Mouse (Mus musculus) heart, embryonic 12.5 days (tissue): ENCODE data around the gene Itpkb. TPM values are rescaled to one million over a fixed set of nuclear protein-coding genes. Genes with fewer than 3 reads are reported as not detected.

Experiments used
- ATAC-seq: fragments of 200-750 bp; cut with Nextera tagmentation; 2 replicates; pipeline ENCODE4 v1.8.0; 2017; ENCODE audit warnings: moderate TSS enrichment, moderate library complexity; ENCODE audit not compliant: insufficient number of reproducible peaks, low FRiP score
- H3K27ac ChIP-seq: fragments of 300-500 bp; sonication (generic); 2 replicates; pipeline ENCODE4 v1.5.1; 2016; ENCODE audit warnings: mild to moderate bottlenecking, moderate library complexity; ENCODE audit not compliant: poor library complexity, severe bottlenecking
- H3K27me3 ChIP-seq: fragments of 300-500 bp; sonication (generic); replicated peaks from 2 replicates; pipeline ENCODE4 v1.6.1; 2016; ENCODE audit warnings: mild to moderate bottlenecking, moderate library complexity
- H3K36me3 ChIP-seq: fragments of 300-500 bp; sonication (generic); 2 replicates; pipeline ENCODE4 v1.6.1; 2016; ENCODE audit warnings: mild to moderate bottlenecking, moderate library complexity
- H3K4me1 ChIP-seq: fragments of 300-500 bp; sonication (generic); replicated peaks from 2 replicates; pipeline ENCODE4 v1.6.1; 2016; ENCODE audit warnings: mild to moderate bottlenecking
- H3K4me2 ChIP-seq: fragments of 300-500 bp; sonication (generic); 2 replicates; pipeline ENCODE4 v1.6.1; 2016; ENCODE audit warnings: mild to moderate bottlenecking, moderate library complexity
- H3K4me3 ChIP-seq: fragments of 300-500 bp; sonication (generic); 2 replicates; pipeline ENCODE4 v1.5.1; 2016; ENCODE audit warnings: mild to moderate bottlenecking
- H3K9ac ChIP-seq: fragments of 300-500 bp; sonication (generic); 2 replicates; pipeline ENCODE4 v1.6.1; 2016; ENCODE audit warnings: mild to moderate bottlenecking, moderate library complexity
- H3K9me3 ChIP-seq: fragments of 300-500 bp; sonication (generic); replicated peaks from 2 replicates; pipeline ENCODE4 v1.6.1; 2016; ENCODE audit warnings: mild to moderate bottlenecking, moderate library complexity
- whole genome bisulfite sequencing: fragments of 180-500 bp; shearing (Covaris S2); methylation state at CpG from one replicate; pipeline ENCODE4 v1.1.7; 2016; 5-methylcytosine and 5-hydroxymethylcytosine counted together
- polyA plus RNA-seq: library from polyadenylated mRNA; unstranded; fragments of >200 nt; fragmentation: Nextera tagmentation; extraction: Ambion mirVana; gene quantifications from 2 replicates; pipeline ENCODE4 v1.2.1, GENCODE M21; 2016

Itpkb gene
- polyA plus RNA-seq, 1 experiment from 2014 or later = 7.2 TPM

- H3K9me3 ChIP-seq = no peaks in the 10 kb centered on the region
- no peak overlapping the region for H3K4me2 ChIP-seq
- no peak overlapping the region for H3K9ac ChIP-seq
- ATAC-seq = no peak
- peaks cover 14% of the 10 kb centered on the region for H3K4me1 ChIP-seq
- WGBS = 86% methylated on average over 4 of the region's 4 CpGs
- no peak overlapping the region for H3K4me3 ChIP-seq
- H3K36me3 ChIP-seq = no peaks in the 10 kb centered on the region
- 0 out of 2 replicates have a peak, but pooled peaks cover 3% of the 10 kb centered on the region for H3K27me3 ChIP-seq
- H3K27ac ChIP-seq = no peak overlapping the region
Observed at GRCm38 (mm10) chr1:180300292-180300691, 30.0 kb upstream of the Itpkb start.

GRCm38 (mm10) chr1:180300997-180301396, 29.3 kb upstream of the Itpkb start:
- Histone ChIP-seq H3K27ac (no peak overlapping the region), H3K9me3 (no peaks in the 10 kb centered on the region), H3K4me1 (peaks cover 14% of the 10 kb centered on the region), H3K4me2 (no peak overlapping the region), H3K9ac (no peak overlapping the region), H3K4me3 (no peak overlapping the region), H3K36me3 (no peaks in the 10 kb centered on the region), H3K27me3 (0 out of 2 replicates have a peak, but pooled peaks cover 3% of the 10 kb centered on the region)
- WGBS = 52% methylated on average over 4 of the region's 4 CpGs
- ATAC-seq = no peak

- no peak overlapping the region for H3K4me3 ChIP-seq
- peaks cover 15% of the 10 kb centered on the region for H3K4me1 ChIP-seq
- H3K9me3 ChIP-seq = no peaks in the 10 kb centered on the region
- no peaks in the 10 kb centered on the region for H3K36me3 ChIP-seq
- WGBS = 52% methylated on average over 12 of the region's 12 CpGs
- H3K27ac ChIP-seq = 0 out of 2 replicates have a peak overlapping the region, but pooled peaks have one; percentile 8
- no peak for ATAC-seq
- H3K4me2 ChIP-seq = no peak overlapping the region
- no peak overlapping the region for H3K9ac ChIP-seq
- 0 out of 2 replicates have a peak, but pooled peaks cover 3% of the 10 kb centered on the region for H3K27me3 ChIP-seq
Observed at GRCm38 (mm10) chr1:180302253-180303120, 27.8 kb upstream of the Itpkb start.

GRCm38 (mm10) chr1:180303600-180303999, 26.7 kb upstream of the Itpkb start:
- Histone ChIP-seq H3K27ac (no peak overlapping the region), H3K4me3 (no peak overlapping the region), H3K36me3 (no peaks in the 10 kb centered on the region), H3K27me3 (0 out of 2 replicates have a peak, but pooled peaks cover 3% of the 10 kb centered on the region), H3K4me1 (peaks cover 21% of the 10 kb centered on the region), H3K4me2 (no peak overlapping the region), H3K9ac (no peak overlapping the region), H3K9me3 (no peaks in the 10 kb centered on the region)
- no peak for ATAC-seq
- WGBS = 75% methylated on average over 5 of the region's 5 CpGs

- Histone ChIP-seq H3K4me3 (no peak overlapping the region), H3K27ac (no peak overlapping the region), H3K9ac (no peak overlapping the region), H3K4me2 (no peak overlapping the region), H3K4me1 (peaks cover 21% of the 10 kb centered on the region), H3K27me3 (no peaks in the 10 kb centered on the region), H3K9me3 (no peaks in the 10 kb centered on the region), H3K36me3 (no peaks in the 10 kb centered on the region)
- ATAC-seq = no peak
- 40% methylated on average over 9 of the region's 9 CpGs for WGBS
Observed at GRCm38 (mm10) chr1:180306889-180307288, 23.4 kb upstream of the Itpkb start.

- Histone ChIP-seq H3K9ac (no peak overlapping the region), H3K36me3 (no peaks in the 10 kb centered on the region), H3K4me3 (no peak overlapping the region), H3K4me2 (no peak overlapping the region), H3K4me1 (peaks cover 24% of the 10 kb centered on the region), H3K9me3 (no peaks in the 10 kb centered on the region), H3K27ac (no peak overlapping the region), H3K27me3 (no peaks in the 10 kb centered on the region)
- no peak for ATAC-seq
- 71% methylated on average over 2 of the region's 2 CpGs for WGBS
Observed at GRCm38 (mm10) chr1:180307661-180308060, 22.6 kb upstream of the Itpkb start.

GRCm38 (mm10) chr1:180308897-180309296, 21.4 kb upstream of the Itpkb start:
- H3K9ac ChIP-seq = no peak overlapping the region
- no peak for ATAC-seq
- H3K9me3 ChIP-seq = no peaks in the 10 kb centered on the region
- H3K4me3 ChIP-seq = no peak overlapping the region
- H3K36me3 ChIP-seq = no peaks in the 10 kb centered on the region
- 70% methylated on average over 4 of the region's 4 CpGs for WGBS
- H3K4me2 ChIP-seq = no peak overlapping the region
- H3K27ac ChIP-seq = no peak overlapping the region
- no peaks in the 10 kb centered on the region for H3K27me3 ChIP-seq
- peaks cover 25% of the 10 kb centered on the region for H3K4me1 ChIP-seq

- Histone ChIP-seq H3K9me3 (no peaks in the 10 kb centered on the region), H3K27me3 (no peaks in the 10 kb centered on the region), H3K9ac (no peak overlapping the region), H3K4me2 (peak overlapping the region; percentile 40; the same call in 1 of the 2 replicates), H3K4me3 (no peak overlapping the region), H3K27ac (peak overlapping the region; percentile 42), H3K36me3 (no peaks in the 10 kb centered on the region), H3K4me1 (peaks cover 43% of the 10 kb centered on the region)
- 60% methylated on average over 6 of the region's 6 CpGs for WGBS
- ATAC-seq = no peak
Observed at GRCm38 (mm10) chr1:180312286-180312685, 18.0 kb upstream of the Itpkb start.

GRCm38 (mm10) chr1:180312792-180313311, 17.4 kb upstream of the Itpkb start:
- peak overlapping the region; percentile 42 for H3K27ac ChIP-seq
- no peaks in the 10 kb centered on the region for H3K27me3 ChIP-seq
- ATAC-seq = peak; percentile 55; the same call in 1 of the 2 replicates
- H3K9me3 ChIP-seq = no peaks in the 10 kb centered on the region
- peak overlapping the region; percentile 40 for H3K4me2 ChIP-seq
- peaks cover 38% of the 10 kb centered on the region for H3K4me1 ChIP-seq
- no peaks in the 10 kb centered on the region for H3K36me3 ChIP-seq
- no peak overlapping the region for H3K9ac ChIP-seq
- 36% methylated on average over 6 of the region's 6 CpGs for WGBS
- no peak overlapping the region for H3K4me3 ChIP-seq

- H3K4me1 ChIP-seq = peaks cover 35% of the 10 kb centered on the region
- no peak overlapping the region; the same call in 1 of the 2 replicates for H3K27ac ChIP-seq
- H3K4me2 ChIP-seq = peak overlapping the region; percentile 64
- H3K4me3 ChIP-seq = peak overlapping the region; percentile 30
- H3K9ac ChIP-seq = no peak overlapping the region
- no peaks in the 10 kb centered on the region for H3K27me3 ChIP-seq
- no peaks in the 10 kb centered on the region for H3K9me3 ChIP-seq
- 15% methylated on average over 20 of the region's 20 CpGs for WGBS
- ATAC-seq = no peak
- no peaks in the 10 kb centered on the region for H3K36me3 ChIP-seq
Observed at GRCm38 (mm10) chr1:180313517-180314440, 16.5 kb upstream of the Itpkb start.
